Mouse (Mus musculus) ES-Bruce4 (cell line): ENCODE measurements at regions not wholly inside any gene's neighbourhood (a gene's known extent, or its start where the extent isn't known, plus 50 kb on each side); places are given as distances from the start of the nearest gene placed in this dataset.

Source experiments
- H3K27ac ChIP-seq: 2 replicates; pipeline ENCODE4 v1.5.1; 2012; ENCODE audit warnings: low read length, inconsistent platforms; ENCODE audit not compliant: insufficient read depth
- H3K27me3 ChIP-seq: 2 replicates; pipeline ENCODE4 v1.6.1; 2012; ENCODE audit warnings: mild to moderate bottlenecking, low read length, inconsistent platforms; ENCODE audit not compliant: control insufficient read depth, poor library complexity, insufficient read depth, severe bottlenecking
- H3K36me3 ChIP-seq: 2 replicates; pipeline ENCODE4 v1.6.1; 2012; ENCODE audit warnings: inconsistent platforms, mild to moderate bottlenecking, low read length, moderate library complexity; ENCODE audit not compliant: control insufficient read depth, poor library complexity, insufficient read depth, severe bottlenecking
- H3K4me1 ChIP-seq: one replicate; pipeline ENCODE4 v1.8.1; 2011; ENCODE audit warnings: low read length; ENCODE audit not compliant: control insufficient read depth, insufficient read depth
- H3K4me3 ChIP-seq: 2 replicates; pipeline ENCODE4 v1.5.1; 2011; ENCODE audit warnings: low read depth, mild to moderate bottlenecking, low read length
- H3K9ac ChIP-seq: 2 replicates; pipeline ENCODE4 v1.6.1; 2012; ENCODE audit warnings: low read depth, mild to moderate bottlenecking, inconsistent platforms; ENCODE audit not compliant: poor library complexity, severe bottlenecking
- H3K9me3 ChIP-seq: replicated peaks from 2 replicates; pipeline ENCODE4 v1.6.1; 2012; ENCODE audit warnings: mild to moderate bottlenecking, low read length, inconsistent platforms; ENCODE audit not compliant: control insufficient read depth, poor library complexity, insufficient read depth, severe bottlenecking
- CTCF ChIP-seq: IDR thresholded peaks from one replicate; pipeline ENCODE4 v1.8.1; 2011; ENCODE audit warnings: low read depth, low read length
- EP300 ChIP-seq: IDR thresholded peaks from 2 replicates; pipeline ENCODE4 v1.6.1; 2011; ENCODE audit warnings: low read depth, low read length; ENCODE audit not compliant: insufficient read depth
- POLR2A ChIP-seq: IDR thresholded peaks from one replicate; pipeline ENCODE4 v1.8.1; 2011; ENCODE audit warnings: low read length; ENCODE audit not compliant: insufficient read depth

- no peaks in the 10 kb centered on the region for H3K9me3 ChIP-seq
- TF ChIP-seq CTCF (no peak), POLR2A (no peak), EP300 (no peak)
- H3K9ac ChIP-seq, result no peak overlapping the region
- no peak overlapping the region for H3K4me3 ChIP-seq
- H3K27ac ChIP-seq, result no peak overlapping the region
- no peaks in the 10 kb centered on the region for H3K27me3 ChIP-seq
- H3K36me3 ChIP-seq, result no peaks in the 10 kb centered on the region
- no peaks in the 10 kb centered on the region for H3K4me1 ChIP-seq
Measured at GRCm38 (mm10) chr11:63769738-63770137, 152.4 kb downstream of the Hs3st3b1 start.

- Histone ChIP-seq H3K9ac (no peak overlapping the region), H3K36me3 (no peaks in the 10 kb centered on the region), H3K4me1 (no peaks in the 10 kb centered on the region), H3K27me3 (no peaks in the 10 kb centered on the region), H3K4me3 (no peak overlapping the region), H3K27ac (no peak overlapping the region), H3K9me3 (no peaks in the 10 kb centered on the region)
- TF ChIP-seq POLR2A (no peak), CTCF (no peak), EP300 (no peak)
Measured at GRCm38 (mm10) chr11:63775382-63775781, 146.7 kb downstream of the Hs3st3b1 start.

GRCm38 (mm10) chr11:63779371-63779770 lies 142.7 kb downstream of the Hs3st3b1 start:
- no peak overlapping the region for H3K4me3 ChIP-seq
- H3K36me3 ChIP-seq, result no peaks in the 10 kb centered on the region
- H3K9ac ChIP-seq, result no peak overlapping the region
- no peaks in the 10 kb centered on the region for H3K9me3 ChIP-seq
- no peak for TF ChIP-seq EP300
- TF ChIP-seq POLR2A, result no peak
- TF ChIP-seq CTCF, result no peak
- H3K27ac ChIP-seq, result no peak overlapping the region
- no peaks in the 10 kb centered on the region for H3K27me3 ChIP-seq
- H3K4me1 ChIP-seq, result no peaks in the 10 kb centered on the region

GRCm38 (mm10) chr11:63781967-63782915 lies 139.8 kb downstream of the Hs3st3b1 start:
- H3K4me1 ChIP-seq, result no peaks in the 10 kb centered on the region
- H3K27me3 ChIP-seq, result no peaks in the 10 kb centered on the region
- no peak overlapping the region for H3K9ac ChIP-seq
- TF ChIP-seq CTCF (no peak), POLR2A (no peak), EP300 (no peak)
- H3K36me3 ChIP-seq, result no peaks in the 10 kb centered on the region
- H3K4me3 ChIP-seq, result no peak overlapping the region
- H3K27ac ChIP-seq, result no peak overlapping the region
- no peaks in the 10 kb centered on the region for H3K9me3 ChIP-seq

GRCm38 (mm10) chr11:63785281-63785886 lies 136.7 kb downstream of the Hs3st3b1 start:
- no peaks in the 10 kb centered on the region for H3K36me3 ChIP-seq
- no peaks in the 10 kb centered on the region for H3K9me3 ChIP-seq
- no peak overlapping the region for H3K9ac ChIP-seq
- no peak overlapping the region for H3K4me3 ChIP-seq
- no peak overlapping the region for H3K27ac ChIP-seq
- no peaks in the 10 kb centered on the region for H3K27me3 ChIP-seq
- no peaks in the 10 kb centered on the region for H3K4me1 ChIP-seq
- TF ChIP-seq EP300 (no peak), CTCF (no peak), POLR2A (no peak)

GRCm38 (mm10) chr11:63785965-63786364 lies 136.1 kb downstream of the Hs3st3b1 start:
- TF ChIP-seq CTCF (no peak), EP300 (no peak), POLR2A (no peak)
- no peaks in the 10 kb centered on the region for H3K36me3 ChIP-seq
- H3K4me3 ChIP-seq, result no peak overlapping the region
- H3K9me3 ChIP-seq, result no peaks in the 10 kb centered on the region
- H3K4me1 ChIP-seq, result no peaks in the 10 kb centered on the region
- H3K27ac ChIP-seq, result no peak overlapping the region
- H3K9ac ChIP-seq, result no peak overlapping the region
- H3K27me3 ChIP-seq, result no peaks in the 10 kb centered on the region
